Mouse (Mus musculus): ENCODE data around the gene Flywch2. TPM values are rescaled to one million over a fixed set of nuclear protein-coding genes. Genes with fewer than 3 reads are reported as not detected.

Flywch2 gene
- polyA plus RNA-seq, 1 experiment from 2014 or later, result 34.3 TPM

DNA sequence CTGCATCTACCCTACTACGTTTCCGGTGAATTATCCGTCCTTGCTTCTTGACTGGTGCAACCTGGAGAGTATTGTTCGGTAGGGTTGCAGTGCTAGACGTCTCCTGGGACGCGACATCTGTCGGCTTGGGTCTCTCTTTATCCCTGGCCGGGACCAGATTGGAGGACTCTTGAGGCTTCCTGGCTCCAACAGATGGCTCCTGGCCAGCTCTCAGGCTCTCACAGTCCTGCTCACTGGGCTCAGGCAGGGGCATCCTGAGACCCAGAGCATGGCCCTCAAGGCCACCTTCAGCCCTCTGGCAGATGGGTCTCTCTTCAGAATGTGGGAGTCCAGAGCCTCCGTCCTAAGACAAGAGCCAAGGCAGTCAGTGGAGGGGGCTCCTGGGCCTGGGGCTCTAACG is 22.9 kb downstream of the Flywch2 start:
- WGBS, result 89% methylated on average over 11 of the region's 11 CpGs
- ATAC-seq, result no peak
- no peak overlapping the region for H3K9ac ChIP-seq
- no peak overlapping the region for H3K27ac ChIP-seq
- peaks cover 7% of the 10 kb centered on the region; the same call in 1 of the 2 replicates for H3K4me1 ChIP-seq
- no peaks in the 10 kb centered on the region for H3K27me3 ChIP-seq
- H3K36me3 ChIP-seq (ENCODE audit: poor library complexity, severe bottlenecking), result peaks cover 63% of the 10 kb centered on the region
- no peaks in the 10 kb centered on the region for H3K9me3 ChIP-seq (replicated peaks)
- no peak overlapping the region for H3K4me2 ChIP-seq
- no peak overlapping the region for H3K4me3 ChIP-seq

DNA sequence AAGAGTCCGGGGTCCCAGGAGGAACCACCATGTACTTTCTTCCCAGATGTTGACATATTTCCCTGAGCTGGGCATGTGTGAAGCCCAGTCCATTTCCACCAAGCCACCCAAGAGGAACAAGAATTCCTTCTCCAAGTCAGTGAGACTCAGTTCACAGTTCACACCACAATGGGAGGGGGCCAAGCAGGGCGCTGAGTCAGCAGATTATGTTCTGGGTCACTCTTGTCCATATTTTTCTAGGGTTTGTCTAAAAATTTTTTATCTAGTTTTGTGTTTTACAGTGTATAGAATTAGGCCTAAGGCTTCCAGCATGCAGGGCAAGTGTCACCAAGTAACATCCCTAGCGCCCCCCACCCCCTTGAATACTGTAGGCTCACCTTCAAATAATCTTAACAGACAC is 24.7 kb downstream of the Flywch2 start:
- Histone ChIP-seq H3K4me2 (no peak overlapping the region), H3K4me3 (no peak overlapping the region), H3K9ac (no peak overlapping the region), H3K9me3 (replicated peaks) (no peaks in the 10 kb centered on the region), H3K36me3 (ENCODE audit: poor library complexity, severe bottlenecking) (peaks cover 78% of the 10 kb centered on the region), H3K27ac (no peak overlapping the region), H3K4me1 (peaks cover 7% of the 10 kb centered on the region; the same call in 1 of the 2 replicates), H3K27me3 (no peaks in the 10 kb centered on the region)
- no peak for ATAC-seq
- 98% methylated on average over 3 of the region's 3 CpGs for WGBS

GRCm38 (mm10) chr17:23760231-23760630 is 25.6 kb downstream of the Flywch2 start:
- Histone ChIP-seq H3K9ac (no peak overlapping the region), H3K4me2 (no peak overlapping the region), H3K36me3 (ENCODE audit: poor library complexity, severe bottlenecking) (peaks cover 85% of the 10 kb centered on the region), H3K4me3 (no peak overlapping the region), H3K4me1 (peaks cover 7% of the 10 kb centered on the region; the same call in 1 of the 2 replicates), H3K27me3 (no peaks in the 10 kb centered on the region), H3K27ac (no peak overlapping the region), H3K9me3 (replicated peaks) (no peaks in the 10 kb centered on the region)
- 94% methylated on average over 9 of the region's 9 CpGs for WGBS
- ATAC-seq, result no peak

DNA sequence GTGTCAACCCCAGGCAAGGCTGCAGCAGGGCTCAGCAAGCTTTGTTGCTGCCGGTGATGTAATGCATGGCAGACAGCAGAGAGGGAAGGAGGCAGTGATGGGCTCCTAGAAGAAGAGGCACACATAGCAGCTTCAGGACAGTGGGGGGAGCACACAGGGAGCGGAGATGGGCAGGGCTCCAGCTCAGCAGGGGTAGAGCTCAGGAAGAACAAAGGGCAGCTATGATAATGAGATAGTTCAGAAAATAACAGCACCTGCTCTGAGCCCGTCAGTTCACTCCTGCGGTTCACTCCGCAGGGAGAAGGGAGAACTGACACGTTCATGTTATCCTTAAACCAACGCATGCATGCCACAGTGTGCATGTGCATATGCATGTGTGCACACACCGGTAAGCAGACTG is 27.1 kb downstream of the Flywch2 start:
- H3K27me3 ChIP-seq, result no peaks in the 10 kb centered on the region
- H3K9me3 ChIP-seq (replicated peaks), result no peaks in the 10 kb centered on the region
- ATAC-seq, result peak; percentile 27; the same call in 1 of the 2 replicates
- peaks cover 98% of the 10 kb centered on the region for H3K36me3 ChIP-seq (ENCODE audit: poor library complexity, severe bottlenecking)
- H3K9ac ChIP-seq, result no peak overlapping the region
- 74% methylated on average over 8 of the region's 8 CpGs for WGBS
- H3K27ac ChIP-seq, result no peak overlapping the region
- H3K4me3 ChIP-seq, result no peak overlapping the region
- peaks cover 7% of the 10 kb centered on the region; the same call in 1 of the 2 replicates for H3K4me1 ChIP-seq
- H3K4me2 ChIP-seq, result no peak overlapping the region

DNA sequence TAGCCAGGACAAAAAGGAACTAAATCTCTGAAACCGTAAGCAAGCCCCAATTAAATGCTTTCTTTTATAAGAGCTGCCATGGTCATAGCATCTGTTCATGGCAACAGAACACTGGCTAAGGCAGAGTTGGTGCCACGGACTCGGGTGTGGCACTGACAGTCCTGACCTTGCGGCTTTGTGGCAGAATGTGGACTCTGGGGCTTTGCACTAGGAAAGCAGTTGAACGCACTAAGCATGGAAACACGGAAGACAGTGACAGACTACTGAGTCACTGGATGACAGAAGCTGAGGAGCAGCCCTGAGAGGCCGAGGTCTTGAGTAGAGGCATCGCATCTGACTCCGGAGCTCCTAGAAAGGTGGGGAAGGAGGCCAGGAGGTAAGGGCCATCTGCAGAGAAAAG is 28.3 kb downstream of the Flywch2 start:
- Histone ChIP-seq H3K4me3 (no peak overlapping the region), H3K27ac (no peak overlapping the region), H3K36me3 (ENCODE audit: poor library complexity, severe bottlenecking) (peaks cover 99% of the 10 kb centered on the region), H3K4me1 (0 out of 2 replicates have a peak, but pooled peaks cover under 1% of the 10 kb centered on the region), H3K9ac (no peak overlapping the region), H3K4me2 (no peak overlapping the region), H3K27me3 (no peaks in the 10 kb centered on the region), H3K9me3 (replicated peaks) (no peaks in the 10 kb centered on the region)
- ATAC-seq, result no peak
- 95% methylated on average over 9 of the region's 9 CpGs for WGBS

- ATAC-seq, result no peak
- 93% methylated on average over 12 of the region's 13 CpGs for WGBS
Observed at GRCm38 (mm10) chr17:23755689-23756088, 30.2 kb downstream of the Flywch2 start.

DNA sequence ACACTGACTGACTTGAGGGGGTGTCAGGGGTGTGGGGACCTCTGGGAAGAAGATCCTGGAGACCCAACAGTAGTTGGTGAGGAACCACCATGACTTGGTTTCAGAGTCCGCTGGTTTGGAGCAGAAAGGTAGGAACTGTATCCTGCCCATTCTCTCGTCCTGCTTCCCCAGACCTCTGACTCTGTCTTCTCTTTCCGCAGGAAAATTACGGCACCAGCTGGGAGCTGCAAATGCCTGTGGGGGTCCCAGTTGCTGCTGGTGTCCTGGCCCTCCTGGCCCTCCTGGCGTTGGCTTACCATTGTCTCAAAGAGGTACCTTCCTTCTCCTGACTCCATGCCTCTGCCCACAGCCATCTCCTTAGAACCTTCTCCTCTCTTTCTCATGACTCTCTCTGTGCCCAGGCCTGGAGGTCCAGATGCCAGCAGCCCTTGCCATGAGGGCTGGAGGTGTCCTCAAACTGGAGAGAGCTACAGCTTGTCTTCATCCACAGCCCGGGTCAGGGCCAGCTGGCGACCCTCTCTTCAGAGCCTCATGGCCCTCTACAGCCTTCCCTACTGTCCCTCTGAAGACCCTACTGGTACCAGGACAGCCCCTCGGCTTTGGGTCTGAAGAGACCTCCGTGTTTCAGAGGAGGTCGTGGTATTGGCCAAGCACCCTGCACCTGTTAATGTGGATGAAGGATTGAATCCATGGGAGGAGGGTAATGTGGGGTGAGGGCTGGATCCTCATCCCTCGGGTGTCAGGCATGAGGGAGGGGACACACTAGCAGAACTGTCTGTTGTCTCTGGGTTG is 36.3 kb downstream of the Flywch2 start:
- no peak overlapping the region for H3K9ac ChIP-seq
- no peak overlapping the region for H3K4me2 ChIP-seq
- H3K27me3 ChIP-seq, result peaks cover 35% of the 10 kb centered on the region
- no peak overlapping the region for H3K4me3 ChIP-seq
- WGBS, result 79% methylated on average over 11 of the region's 11 CpGs
- no peak overlapping the region for H3K27ac ChIP-seq
- peaks cover 18% of the 10 kb centered on the region for H3K4me1 ChIP-seq
- ATAC-seq, result no peak
- H3K9me3 ChIP-seq (replicated peaks), result no peaks in the 10 kb centered on the region
- H3K36me3 ChIP-seq (ENCODE audit: poor library complexity, severe bottlenecking), result peaks cover 35% of the 10 kb centered on the region

More at GRCm38 (mm10) chr17:23755689-23756088, 30.2 kb downstream of the Flywch2 start:
- no peak overlapping the region for H3K9ac ChIP-seq
- H3K4me2 ChIP-seq, result no peak overlapping the region
- H3K4me1 ChIP-seq, result no peaks in the 10 kb centered on the region
- no peaks in the 10 kb centered on the region for H3K9me3 ChIP-seq (replicated peaks)
- no peaks in the 10 kb centered on the region for H3K27me3 ChIP-seq
- H3K27ac ChIP-seq, result no peak overlapping the region
- peaks cover 95% of the 10 kb centered on the region for H3K36me3 ChIP-seq (ENCODE audit: poor library complexity, severe bottlenecking)
- H3K4me3 ChIP-seq, result no peak overlapping the region

GRCm38 (mm10) chr17:23748631-23749391 is 37.1 kb downstream of the Flywch2 start:
- Histone ChIP-seq H3K27ac (no peak overlapping the region), H3K4me1 (peaks cover 18% of the 10 kb centered on the region), H3K9me3 (replicated peaks) (no peaks in the 10 kb centered on the region), H3K4me3 (no peak overlapping the region), H3K9ac (no peak overlapping the region), H3K4me2 (no peak overlapping the region), H3K27me3 (peaks cover 43% of the 10 kb centered on the region), H3K36me3 (ENCODE audit: poor library complexity, severe bottlenecking) (peaks cover 27% of the 10 kb centered on the region)
- ATAC-seq, result no peak
- 39% methylated on average over 10 of the region's 10 CpGs for WGBS

- peaks cover 51% of the 10 kb centered on the region for H3K27me3 ChIP-seq
- peaks cover 19% of the 10 kb centered on the region for H3K36me3 ChIP-seq (ENCODE audit: poor library complexity, severe bottlenecking)
- 40% methylated on average over 6 of the region's 6 CpGs for WGBS
- H3K27ac ChIP-seq, result no peak overlapping the region
- H3K9ac ChIP-seq, result no peak overlapping the region
- no peak overlapping the region for H3K4me3 ChIP-seq
- H3K4me1 ChIP-seq, result peaks cover 18% of the 10 kb centered on the region
- H3K4me2 ChIP-seq, result no peak overlapping the region
- no peaks in the 10 kb centered on the region for H3K9me3 ChIP-seq (replicated peaks)
- no peak for ATAC-seq
Observed at GRCm38 (mm10) chr17:23748026-23748425, 37.9 kb downstream of the Flywch2 start.

DNA sequence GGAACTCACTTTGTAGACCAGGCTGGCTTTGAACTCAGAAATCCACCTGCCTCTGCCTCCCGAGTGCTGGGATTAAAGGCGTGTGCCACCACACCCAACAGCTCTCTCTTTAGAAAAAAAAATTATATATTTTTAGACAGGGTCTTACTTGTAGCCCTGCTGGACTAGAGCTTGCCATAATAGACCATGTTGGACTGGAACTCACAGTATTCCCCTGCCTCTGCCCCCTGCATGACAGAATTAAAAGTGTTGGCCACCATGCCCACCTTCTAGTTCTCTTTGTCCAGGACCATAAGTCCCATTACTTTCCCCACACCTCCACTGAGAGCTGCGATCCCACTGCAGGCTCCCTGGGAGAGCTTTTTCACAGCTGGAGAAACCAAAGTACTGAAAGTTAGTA is 38.4 kb downstream of the Flywch2 start:
- H3K9me3 ChIP-seq (replicated peaks), result no peaks in the 10 kb centered on the region
- 84% methylated on average over 3 of the region's 3 CpGs for WGBS
- no peak overlapping the region for H3K27ac ChIP-seq
- no peak overlapping the region for H3K9ac ChIP-seq
- H3K4me1 ChIP-seq, result peaks cover 21% of the 10 kb centered on the region
- no peak overlapping the region for H3K4me3 ChIP-seq
- no peak overlapping the region for H3K4me2 ChIP-seq
- H3K27me3 ChIP-seq, result peaks cover 57% of the 10 kb centered on the region
- ATAC-seq, result no peak
- H3K36me3 ChIP-seq (ENCODE audit: poor library complexity, severe bottlenecking), result peaks cover 14% of the 10 kb centered on the region

DNA sequence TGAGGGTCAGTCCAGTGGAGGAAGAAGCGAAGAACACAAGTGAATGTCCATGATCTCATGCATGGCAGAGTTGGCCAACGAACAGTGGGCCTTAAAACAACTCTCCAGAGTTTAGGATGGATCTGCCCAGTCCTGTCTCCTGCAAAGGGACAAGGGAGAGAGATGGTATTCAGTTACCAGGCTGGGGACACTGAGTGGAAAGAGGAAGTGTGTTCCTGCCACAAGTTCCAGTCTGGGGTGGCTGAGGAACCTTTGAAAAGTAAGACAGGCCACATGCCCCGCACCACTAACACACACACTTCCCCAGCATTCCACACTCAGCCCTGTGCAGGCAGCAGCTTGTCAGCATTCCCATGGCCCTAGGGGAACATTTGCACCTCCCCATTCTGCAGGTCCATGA is 39.1 kb downstream of the Flywch2 start:
- Histone ChIP-seq H3K9me3 (replicated peaks) (no peaks in the 10 kb centered on the region), H3K4me3 (no peak overlapping the region), H3K4me1 (peaks cover 25% of the 10 kb centered on the region), H3K27ac (no peak overlapping the region), H3K36me3 (ENCODE audit: poor library complexity, severe bottlenecking) (peaks cover 6% of the 10 kb centered on the region), H3K27me3 (peaks cover 64% of the 10 kb centered on the region), H3K4me2 (no peak overlapping the region), H3K9ac (no peak overlapping the region)
- 79% methylated on average over 3 of the region's 3 CpGs for WGBS
- ATAC-seq, result no peak

GRCm38 (mm10) chr17:23746311-23746710 is 39.6 kb downstream of the Flywch2 start:
- Histone ChIP-seq H3K36me3 (ENCODE audit: poor library complexity, severe bottlenecking) (peaks cover 2% of the 10 kb centered on the region), H3K4me2 (peak overlapping the region; percentile 75), H3K27ac (no peak overlapping the region), H3K27me3 (peaks cover 68% of the 10 kb centered on the region), H3K4me1 (peaks cover 25% of the 10 kb centered on the region), H3K9ac (peak overlapping the region; percentile 65; the same call in 1 of the 2 replicates), H3K4me3 (peak overlapping the region; percentile 41), H3K9me3 (replicated peaks) (no peaks in the 10 kb centered on the region)
- ATAC-seq, result no peak
- WGBS, result 3% methylated on average over 12 of the region's 12 CpGs
